Mouse (Mus musculus): ENCODE data around the gene Tmem107. TPM values are rescaled to one million over a fixed set of nuclear protein-coding genes. Genes with fewer than 3 reads are reported as not detected.

Tmem107 gene
- total and polyA plus RNA-seq, 3 experiments, result 22.6 to 31.3 (median 30.1) TPM

DNA sequence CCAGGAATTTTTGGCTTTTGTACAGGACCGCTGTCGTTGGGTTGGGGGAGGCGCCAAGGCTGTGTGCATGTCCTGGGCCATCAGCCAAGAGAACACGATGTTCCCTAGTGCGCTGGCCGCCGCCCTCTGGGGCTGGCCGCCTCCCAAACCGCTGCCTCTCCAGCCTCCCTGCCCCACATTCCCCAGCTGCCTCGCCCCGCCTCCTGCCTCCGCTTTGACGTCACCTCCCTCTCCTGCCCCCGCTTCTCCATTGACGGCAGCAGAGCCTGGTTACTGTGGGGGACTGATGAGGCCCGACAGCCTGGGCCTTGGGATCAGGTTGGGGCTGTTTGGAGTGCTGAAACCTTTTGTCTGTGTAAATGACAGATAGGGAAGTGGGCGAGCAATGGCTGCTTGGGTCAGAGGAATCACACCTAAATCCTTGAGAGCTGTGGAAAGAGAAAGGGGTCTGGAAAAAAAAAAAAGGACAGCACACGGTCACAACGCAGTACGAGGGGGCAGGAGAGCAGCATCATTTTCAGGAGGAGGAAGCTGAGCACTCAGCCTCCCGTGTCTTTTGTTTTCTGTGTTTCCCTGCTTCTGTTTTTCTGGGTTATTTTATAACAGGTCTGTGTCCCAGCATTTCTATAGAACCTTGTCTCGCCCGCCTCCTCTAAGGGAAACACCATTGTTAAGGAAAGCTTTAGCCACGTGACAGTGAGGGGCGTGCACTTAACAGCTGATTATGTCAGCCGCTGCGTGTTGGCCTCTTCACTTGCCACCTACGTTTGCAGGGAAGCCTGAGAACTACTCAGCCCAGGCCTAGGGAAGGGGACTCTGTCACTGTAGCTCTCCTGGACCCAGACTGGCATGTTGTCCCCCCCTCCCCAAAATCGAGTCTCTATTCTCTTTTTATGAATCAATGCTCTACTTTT lies 26.6 kb downstream of the Tmem107 start (continued):
- 0 out of 2 replicates have a peak, but pooled peaks have one; percentile 12 for TF ChIP-seq MEF2A (IDR thresholded peaks at IDR 0.05; ENCODE audit: borderline replicate concordance, low read depth, low read length)
- TF ChIP-seq MAFK (IDR thresholded peaks at IDR 0.05; ENCODE audit: insufficient replicate concordance, low read length), result no peak
- TF ChIP-seq GABPA (IDR thresholded peaks at IDR 0.05; ENCODE audit: insufficient replicate concordance, low read depth, low read length), result no peak
- TF ChIP-seq BHLHE40 (IDR thresholded peaks at IDR 0.05; ENCODE audit: low read depth, low read length), result peak; percentile 94
- TF ChIP-seq UBTF (IDR thresholded peaks at IDR 0.05; ENCODE audit: low read depth, low read length), result no peak
- TF ChIP-seq HCFC1 (IDR thresholded peaks at IDR 0.05; ENCODE audit: low read depth, low read length), result no peak; the same call in 1 of the 2 replicates
- no peak for TF ChIP-seq POLR2AphosphoS2 (IDR thresholded peaks at IDR 0.05; ENCODE audit: low read depth, low read length)
- no peak for TF ChIP-seq E2F4 (IDR thresholded peaks at IDR 0.05; ENCODE audit: insufficient replicate concordance, low read depth, low read length)
- TF ChIP-seq ZC3H11A (IDR thresholded peaks at IDR 0.05; ENCODE audit: low read depth, low read length), result no peak
- 0 out of 2 replicates have a peak, but pooled peaks have one; percentile 17 for TF ChIP-seq ELF1 (IDR thresholded peaks at IDR 0.05; ENCODE audit: low read depth, low read length)
- peak; percentile 93 for TF ChIP-seq MAX (IDR thresholded peaks at IDR 0.05; ENCODE audit: low read length)
- TF ChIP-seq CHD1 (IDR thresholded peaks at IDR 0.05; ENCODE audit: low read depth, low read length), result peak; percentile 21; the same call in 1 of the 2 replicates
- TF ChIP-seq TCF12 (IDR thresholded peaks at IDR 0.05; ENCODE audit: low read depth, low read length), result peak; percentile 33; the same call in 1 of the 2 replicates
- peak; percentile 95 for TF ChIP-seq MXI1 (IDR thresholded peaks at IDR 0.05; ENCODE audit: low read depth, low read length)
- peak; percentile 89 for TF ChIP-seq ETS1 (conservative IDR thresholded peaks at IDR 0.05; ENCODE audit: low read depth, low read length)
- no peak for TF ChIP-seq CTCF (conservative IDR thresholded peaks at IDR 0.05 in 1 of 2, IDR thresholded peaks at IDR 0.05 in 1 of 2; ENCODE audit: low read depth in 2 of 2, low read length in 2 of 2)
- peak; percentile 98 for TF ChIP-seq SIN3A (IDR thresholded peaks at IDR 0.05; ENCODE audit: low read length)

DNA sequence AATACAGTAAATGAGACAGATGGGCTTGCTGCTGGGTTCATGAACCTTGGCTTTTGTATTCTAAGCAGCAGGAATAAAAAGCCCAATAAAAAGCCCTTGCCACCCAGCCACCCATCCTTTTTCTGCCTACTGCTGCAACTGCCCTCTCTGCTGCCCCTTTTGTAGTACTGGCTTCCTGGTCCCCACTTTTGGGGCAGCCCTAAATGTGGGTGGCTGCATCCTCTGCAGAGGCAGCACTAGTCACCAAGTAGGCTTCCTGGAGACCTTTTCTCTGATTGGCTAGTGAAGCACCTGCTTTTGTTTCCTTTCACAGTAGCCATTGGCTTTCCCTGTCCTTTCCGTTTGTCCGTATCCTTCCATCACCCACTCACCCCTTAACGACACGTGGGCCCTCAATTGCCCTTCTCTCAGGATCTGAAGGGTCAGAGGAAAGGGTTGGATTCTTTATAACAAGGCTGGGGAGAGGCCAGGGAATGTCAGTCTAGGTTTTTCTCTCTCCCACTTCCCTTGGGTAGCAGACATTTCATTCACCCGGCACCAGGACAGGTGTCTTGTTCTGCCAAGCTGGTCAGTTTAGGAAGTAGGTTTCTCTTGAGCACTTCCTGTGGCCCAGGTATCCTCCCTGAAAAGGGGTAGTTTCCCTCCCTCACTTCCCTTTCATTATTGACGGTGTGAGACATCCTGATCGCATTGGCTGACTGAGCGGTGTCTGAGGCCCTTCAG lies 27.6 kb downstream of the Tmem107 start:
- dilution Hi-C loops (cut with MboI; ENCODE audit: extremely low pct_ligation_motif_present, extremely low pct_unique_long_range_greater_than_20kb, low sequenced_read_pairs) (no loop called here), in situ Hi-C loops (cut with MboI; ENCODE audit: low pct_ligation_motif_present, low pct_unique_long_range_greater_than_20kb, low sequenced_read_pairs) (loop anchor here (25.0 kb wide), 1 partner anchor 914 kb away; the partner anchor contains the start of genes Acadvl, Dlg4 and Dvl2)
- peaks cover 22% of the 10 kb centered on the region for H3K79me2 ChIP-seq (replicated peaks; ENCODE audit: control insufficient read depth, extremely low read depth, insufficient read depth, poor library complexity, severe bottlenecking)
- H3K4me2 ChIP-seq (ENCODE audit: insufficient read depth, low read depth, poor library complexity, severe bottlenecking), result peak overlapping the region; percentile 93
- no peak for DNase-seq (ENCODE audit: extremely low read depth)
- H3K36me3 ChIP-seq (replicated peaks in 1 of 2; ENCODE audit: control insufficient read depth in 1 of 2, insufficient read depth in 1 of 2, low read length in 1 of 2), result peaks cover 25 to 28% of the 10 kb centered on the region in 2 experiments
- H3K27me3 ChIP-seq (replicated peaks), result peaks cover 6% of the 10 kb centered on the region
- no peak overlapping the region for H3K9ac ChIP-seq (ENCODE audit: insufficient read depth, low read depth)
- peak overlapping the region; percentile 3 to 94 (median 67) for H3K4me3 ChIP-seq (replicated peaks in 1 of 3; ENCODE audit: low read depth in 2 of 3, low read length in 2 of 3, poor library complexity in 1 of 3)
- peaks cover 20 to 64% of the 10 kb centered on the region in 2 experiments for H3K4me1 ChIP-seq (ENCODE audit: control insufficient read depth in 1 of 2, insufficient read depth in 2 of 2)
- H3K27ac ChIP-seq (ENCODE audit: insufficient read depth, low read depth), result peak overlapping the region; percentile 35
- H3K9me3 ChIP-seq (replicated peaks; ENCODE audit: low read length), result no peaks in the 10 kb centered on the region
- peak; percentile 69; the same call in 1 of the 2 replicates for TF ChIP-seq ELF1 (IDR thresholded peaks at IDR 0.05; ENCODE audit: low read depth, low read length)
- 0 out of 2 replicates have a peak, but pooled peaks have one; percentile 34 for TF ChIP-seq CHD2 (IDR thresholded peaks at IDR 0.05; ENCODE audit: low read length)
- no peak for TF ChIP-seq UBTF (IDR thresholded peaks at IDR 0.05; ENCODE audit: low read depth, low read length)
- TF ChIP-seq EP300 (IDR thresholded peaks at IDR 0.05; ENCODE audit: low read length), result peak; percentile 56; the same call in 1 of the 2 replicates
- TF ChIP-seq ETS1 (conservative IDR thresholded peaks at IDR 0.05; ENCODE audit: low read depth, low read length), result no peak
